Mouse (Mus musculus): ENCODE results near the gene Kcnc1.

DNA sequence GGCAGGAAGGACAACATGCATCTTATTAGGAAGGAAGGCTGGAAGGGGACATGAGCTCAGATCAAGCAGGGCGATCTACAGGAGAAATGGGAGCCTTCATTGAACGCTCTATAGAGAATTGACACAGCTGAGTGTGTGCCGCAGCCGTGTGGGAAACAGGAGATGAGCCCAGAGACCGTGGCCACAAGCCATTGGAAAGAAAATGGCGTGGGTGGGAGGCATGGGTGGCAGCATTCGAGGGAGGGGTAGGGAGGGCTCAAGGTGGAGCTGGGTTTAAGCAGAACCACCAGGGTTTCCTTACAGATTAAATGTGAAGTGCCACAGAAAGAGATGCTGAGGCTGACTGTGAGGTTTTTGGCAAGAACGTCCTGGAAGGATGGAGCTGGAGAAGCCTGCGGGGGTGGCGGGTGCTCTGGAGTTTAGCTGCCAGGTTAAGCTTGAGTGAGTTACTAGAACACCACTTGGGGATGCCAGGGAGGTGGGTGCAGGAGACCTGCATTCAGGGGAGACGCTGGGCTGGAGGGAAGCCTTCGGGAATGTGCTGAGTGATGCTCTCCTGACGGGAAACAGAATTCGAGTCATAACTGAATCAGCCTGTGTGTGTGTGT is 19.6 kb downstream of the Kcnc1 start:
- no peak for TF ChIP-seq CTCF (IDR thresholded peaks at IDR 0.05; ENCODE audit: low read depth)
- no peak for TF ChIP-seq EP300 (optimal IDR thresholded peaks at IDR 0.05)
